Mouse (Mus musculus) lung, embryonic 16.5 days (tissue): ENCODE results near the gene Vmn2r107. TPM values are rescaled to one million over a fixed set of nuclear protein-coding genes. Genes with fewer than 3 reads are reported as not detected.

Experiments used
- ATAC-seq: fragments of 200-750 bp; cut with Nextera tagmentation; 2 replicates; pipeline ENCODE4 v1.8.0; 2017; ENCODE audit warnings: low read depth, mild to moderate bottlenecking, moderate library complexity
- H3K27ac ChIP-seq: fragments of 300-500 bp; sonication (generic); 2 replicates; pipeline ENCODE4 v1.5.1; 2014; ENCODE audit warnings: mild to moderate bottlenecking, control low read depth, low read length
- H3K27me3 ChIP-seq: fragments of 300-500 bp; sonication (generic); 2 replicates; pipeline ENCODE4 v1.6.1; 2014; ENCODE audit warnings: low read depth, low read length, mixed read lengths; ENCODE audit not compliant: control insufficient read depth, insufficient read depth
- H3K36me3 ChIP-seq: fragments of 300-500 bp; sonication (generic); 2 replicates; pipeline ENCODE4 v1.6.1; 2014; ENCODE audit warnings: low read length; ENCODE audit not compliant: control insufficient read depth, insufficient read depth
- H3K4me1 ChIP-seq: fragments of 300-500 bp; sonication (generic); replicated peaks from 2 replicates; pipeline ENCODE4 v1.6.1; 2014; ENCODE audit warnings: low read length, mixed read lengths; ENCODE audit not compliant: control insufficient read depth, insufficient read depth
- H3K4me2 ChIP-seq: fragments of 300-500 bp; sonication (generic); 2 replicates; pipeline ENCODE4 v1.6.1; 2014; ENCODE audit warnings: low read depth, low read length, control low read depth
- H3K4me3 ChIP-seq: fragments of 300-500 bp; sonication (generic); 2 replicates; pipeline ENCODE4 v1.5.1; 2014; ENCODE audit warnings: mild to moderate bottlenecking, low read length, control low read depth
- H3K9ac ChIP-seq: fragments of 300-500 bp; sonication (generic); 2 replicates; pipeline ENCODE4 v1.6.1; 2014; ENCODE audit warnings: low read length, control low read depth
- H3K9me3 ChIP-seq: fragments of 300-500 bp; sonication (generic); 2 replicates; pipeline ENCODE4 v1.6.1; 2016; ENCODE audit warnings: low read length; ENCODE audit not compliant: control insufficient read depth
- WGBS: fragments of 180-500 bp; shearing (Covaris S2); extraction: QIAGEN DNeasy Blood & Tissue Kit; methylation state at CpG from one replicate; pipeline ENCODE4 v1.1.7; 2014; 5-methylcytosine and 5-hydroxymethylcytosine counted together
- polyA plus RNA-seq: library from polyadenylated mRNA; unstranded; fragments of >200 nt; fragmentation: Nextera tagmentation; extraction: Ambion mirVana; gene quantifications from 2 replicates; pipeline ENCODE4 v1.2.1, GENCODE M21; 2015

Vmn2r107 gene
- polyA plus RNA-seq: not detected in 2 replicates

- Histone ChIP-seq H3K9ac (no peak within 1 kb of the TSS), H3K27me3 (no peaks in the 10 kb centered on the region), H3K9me3 (no peaks in the 10 kb centered on the region; the same call in 1 of the 2 replicates), H3K4me2 (no peak within 1 kb of the TSS), H3K27ac (no peak within 1 kb of the TSS), H3K4me3 (no peak within 1 kb of the TSS), H3K36me3 (no peaks in the 10 kb centered on the region), H3K4me1 (no peaks in the 10 kb centered on the region)
- no peak for ATAC-seq
- 41% methylated on average over 2 of the region's 2 CpGs for WGBS
Observed at GRCm38 (mm10) chr17:20344942-20345341, at the start of gene Vmn2r107. Vmn2r107 (plus strand) TSS chr17:20345242.

GRCm38 (mm10) chr17:20305790-20306189 is 39.3 kb upstream of the Vmn2r107 start:
- Histone ChIP-seq H3K4me3 (no peak overlapping the region), H3K9ac (no peak overlapping the region), H3K4me1 (no peaks in the 10 kb centered on the region), H3K36me3 (no peaks in the 10 kb centered on the region), H3K27ac (no peak overlapping the region), H3K27me3 (no peaks in the 10 kb centered on the region), H3K4me2 (no peak overlapping the region), H3K9me3 (peaks cover 4% of the 10 kb centered on the region; the same call in 1 of the 2 replicates)
- ATAC-seq: no peak
- WGBS: 88% methylated on average over 1 of the region's 1 CpGs

- no peak overlapping the region for H3K4me2 ChIP-seq
- ATAC-seq: no peak
- H3K9ac ChIP-seq: no peak overlapping the region
- no peaks in the 10 kb centered on the region for H3K27me3 ChIP-seq
- no peaks in the 10 kb centered on the region for H3K36me3 ChIP-seq
- WGBS: 37% methylated on average over 2 of the region's 2 CpGs
- H3K4me3 ChIP-seq: no peak overlapping the region
- no peaks in the 10 kb centered on the region for H3K4me1 ChIP-seq
- H3K9me3 ChIP-seq: peaks cover 11% of the 10 kb centered on the region; the same call in 1 of the 2 replicates
- H3K27ac ChIP-seq: no peak overlapping the region
Observed at GRCm38 (mm10) chr17:20399105-20399504, 54.1 kb downstream of the Vmn2r107 start.

GRCm38 (mm10) chr17:20413846-20414245 is 68.8 kb downstream of the Vmn2r107 start, which contains the start of gene Vmn1r224:
Vmn1r224 (plus strand) TSS chr17:20414146.
- WGBS: 13% methylated on average over 1 of the region's 1 CpGs
- no peak for ATAC-seq
- no peak within 1 kb of the TSS for H3K27ac ChIP-seq

More at GRCm38 (mm10) chr17:20413846-20414245, 68.8 kb downstream of the Vmn2r107 start, which contains the start of gene Vmn1r224:
- Histone ChIP-seq H3K4me1 (no peaks in the 10 kb centered on the region), H3K4me2 (no peak within 1 kb of the TSS), H3K4me3 (no peak within 1 kb of the TSS), H3K9ac (no peak within 1 kb of the TSS), H3K9me3 (no peaks in the 10 kb centered on the region; the same call in 1 of the 2 replicates), H3K27me3 (no peaks in the 10 kb centered on the region), H3K36me3 (no peaks in the 10 kb centered on the region)

Other genes starting within 250 kb of the Vmn2r107 start
- gene Fpr-rs7, start 231.0 kb upstream of the Vmn2r107 start, polyA plus RNA-seq: not detected in 2 replicates
- gene Fpr-rs6, start 162.1 kb upstream of the Vmn2r107 start, polyA plus RNA-seq: not detected in 2 replicates
- not detected in 2 replicates for gene Vmn2r105, start 110.2 kb upstream of the Vmn2r107 start, polyA plus RNA-seq
- gene Vmn2r106, start 59.7 kb upstream of the Vmn2r107 start, polyA plus RNA-seq: not detected in 2 replicates
- not detected in 2 replicates for gene Vmn1r224, start 68.9 kb downstream of the Vmn2r107 start, polyA plus RNA-seq
- not detected in 2 replicates for gene Vmn2r108, start 136.1 kb downstream of the Vmn2r107 start, polyA plus RNA-seq
- not detected in 2 replicates for gene Vmn1r225, start 152.9 kb downstream of the Vmn2r107 start, polyA plus RNA-seq
- not detected in 2 replicates for gene Vmn2r109, start 219.5 kb downstream of the Vmn2r107 start, polyA plus RNA-seq